Mouse (Mus musculus) kidney, adult 2 months (tissue): ENCODE data around the gene Acbd6.

ENCODE experiments used
- CTCF ChIP-seq: fragments of 200-500 bp; conservative IDR thresholded peaks from 2 replicates; pipeline ENCODE4 v1.5.1; 2011; ENCODE audit warnings: low read depth, mild to moderate bottlenecking, control low read depth, low read length, moderate library complexity, mixed read lengths; ENCODE audit not compliant: insufficient read depth, insufficient read length
- POLR2A ChIP-seq: fragments of 200-500 bp; IDR thresholded peaks from one replicate; pipeline ENCODE4 v1.6.1; 2011; ENCODE audit warnings: low read depth, low read length, control low read depth

DNA sequence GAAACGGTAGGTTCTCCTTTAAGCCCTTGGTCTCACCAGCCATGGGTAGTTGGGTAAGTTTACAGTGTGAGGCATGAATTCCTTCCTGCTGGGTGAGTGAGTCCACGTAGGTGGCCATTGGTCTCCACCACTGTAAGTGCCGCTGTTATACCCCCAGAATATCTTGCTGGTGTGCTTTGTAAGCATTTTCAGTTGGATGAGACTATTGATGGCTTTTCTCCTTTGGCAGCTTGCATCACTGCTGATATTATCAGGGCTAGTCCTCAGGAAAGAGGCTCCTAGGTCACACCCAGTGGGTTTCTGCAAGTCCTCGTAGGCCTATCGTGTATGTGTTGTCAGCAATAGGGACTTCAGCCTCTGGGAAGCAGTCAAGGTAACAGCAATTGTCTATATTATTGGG, 106.1 kb downstream of the Acbd6 start:
- TF ChIP-seq CTCF, result no peak
- no peak for TF ChIP-seq POLR2A
